Mouse (Mus musculus) CH12.LX (cell line): ENCODE measurements around the gene Rpn2. TPM values are rescaled to one million over a fixed set of nuclear protein-coding genes. Genes with fewer than 3 reads are reported as not detected.

Source experiments
- DNase-seq: peaks from one replicate; pipeline ENCODE4 v3.0.0-alpha.2; 2013; ENCODE audit errors: extremely low read depth
- H3K27ac ChIP-seq: 2 replicates; pipeline ENCODE4 v1.5.1; 2012; ENCODE audit warnings: low read depth, mild to moderate bottlenecking, control low read depth, moderate library complexity; ENCODE audit not compliant: insufficient read depth
- H3K27me3 ChIP-seq: replicated peaks from 2 replicates; pipeline ENCODE3; 2012; ENCODE audit warnings: inconsistent platforms
- H3K36me3 ChIP-seq, 2 experiments: replicated peaks in 1 of 2; 2 replicates each; pipeline versions ENCODE3 to v1.6.1; 2012; ENCODE audit warnings: inconsistent platforms in 1 of 2, low read length in 1 of 2, mild to moderate bottlenecking in 1 of 2, mixed read lengths in 1 of 2, moderate library complexity in 1 of 2; ENCODE audit not compliant: control insufficient read depth in 1 of 2, insufficient read depth in 1 of 2
- H3K4me1 ChIP-seq, 2 experiments: 2 replicates each; pipeline ENCODE4 v1.6.1; 2012; ENCODE audit warnings: inconsistent platforms in 1 of 2, moderate library complexity in 1 of 2; ENCODE audit not compliant: insufficient read depth in 2 of 2, control insufficient read depth in 1 of 2
- H3K4me2 ChIP-seq: 2 replicates; pipeline ENCODE4 v1.6.1; 2012; ENCODE audit warnings: low read depth, mild to moderate bottlenecking, control low read depth; ENCODE audit not compliant: poor library complexity, insufficient read depth, severe bottlenecking
- H3K4me3 ChIP-seq, 3 experiments: fragments of 150-350 bp in 1 of 3; sonication (generic) in 1 of 3; replicated peaks in 1 of 3; 2 replicates each; pipeline versions ENCODE3 to v1.5.1; 2011 to 2012; ENCODE audit warnings: low read depth in 2 of 3, low read length in 2 of 3, mild to moderate bottlenecking in 2 of 3, moderate library complexity in 2 of 3, control low read depth in 1 of 3, improper control_type of control experiment in 1 of 3, inconsistent platforms in 1 of 3, mixed read lengths in 1 of 3; ENCODE audit not compliant: poor library complexity in 1 of 3
- H3K79me2 ChIP-seq: replicated peaks from 2 replicates; pipeline ENCODE4 v1.6.1; 2012; ENCODE audit warnings: mild to moderate bottlenecking, moderate library complexity; ENCODE audit not compliant: control insufficient read depth, poor library complexity, insufficient read depth, severe bottlenecking; ENCODE audit errors: extremely low read depth
- H3K9ac ChIP-seq: 2 replicates; pipeline ENCODE4 v1.6.1; 2012; ENCODE audit warnings: low read depth, mild to moderate bottlenecking, control low read depth, moderate library complexity; ENCODE audit not compliant: insufficient read depth
- H3K9me3 ChIP-seq: replicated peaks from 2 replicates; pipeline ENCODE3; 2012; ENCODE audit warnings: low read length, inconsistent platforms, mixed read lengths
- BHLHE40 ChIP-seq: IDR thresholded peaks from 2 replicates; pipeline ENCODE4 v1.6.1; 2011; ENCODE audit warnings: mild to moderate bottlenecking, low read depth, low read length, improper control_type of control experiment
- CHD2 ChIP-seq: IDR thresholded peaks from 2 replicates; pipeline ENCODE4 v1.6.1; 2011; ENCODE audit warnings: low read length, improper control_type of control experiment
- CTCF ChIP-seq, 2 experiments: IDR thresholded peaks in 1 of 2; conservative IDR thresholded peaks in 1 of 2; 2 replicates each; pipeline ENCODE4 v1.5.1; 2011 to 2012; ENCODE audit warnings: low read depth in 2 of 2, low read length in 2 of 2, improper control_type of control experiment in 1 of 2, inconsistent platforms in 1 of 2, mild to moderate bottlenecking in 1 of 2, moderate library complexity in 1 of 2
- E2F4 ChIP-seq: IDR thresholded peaks from 2 replicates; pipeline ENCODE4 v1.6.1; 2011; ENCODE audit warnings: low read depth, low read length, improper control_type of control experiment; ENCODE audit not compliant: insufficient replicate concordance
- IRF4 ChIP-seq: IDR thresholded peaks from 2 replicates; pipeline ENCODE4 v1.6.1; 2014; ENCODE audit warnings: low read depth, mild to moderate bottlenecking, inconsistent platforms, low read length, improper control_type of control experiment
- JUN ChIP-seq: IDR thresholded peaks from 2 replicates; pipeline ENCODE4 v1.6.1; 2011; ENCODE audit warnings: low read depth, mild to moderate bottlenecking, low read length, improper control_type of control experiment, moderate library complexity; ENCODE audit not compliant: insufficient read depth
- KAT2A ChIP-seq: IDR thresholded peaks from 2 replicates; pipeline ENCODE4 v1.6.1; 2012; ENCODE audit warnings: low read length, improper control_type of control experiment, inconsistent platforms; ENCODE audit not compliant: insufficient replicate concordance
- MEF2A ChIP-seq: IDR thresholded peaks from 2 replicates; pipeline ENCODE4 v1.6.1; 2014; ENCODE audit warnings: low read depth, mild to moderate bottlenecking, inconsistent platforms, low read length, improper control_type of control experiment, borderline replicate concordance
- MXI1 ChIP-seq: IDR thresholded peaks from 2 replicates; pipeline ENCODE4 v1.6.1; 2011; ENCODE audit warnings: mild to moderate bottlenecking, low read depth, low read length, improper control_type of control experiment
- MYC ChIP-seq: IDR thresholded peaks from 2 replicates; pipeline ENCODE4 v1.6.1; 2011; ENCODE audit warnings: low read depth, mild to moderate bottlenecking, improper control_type of control experiment, low read length
- NELFE ChIP-seq: IDR thresholded peaks from 2 replicates; pipeline ENCODE4 v1.6.1; 2011; ENCODE audit warnings: low read depth, low read length, improper control_type of control experiment
- POLR2A ChIP-seq: IDR thresholded peaks from 2 replicates; pipeline ENCODE4 v1.6.1; 2011; ENCODE audit warnings: low read depth, mild to moderate bottlenecking, improper control_type of control experiment, low read length
- POLR2AphosphoS2 ChIP-seq: IDR thresholded peaks from 2 replicates; pipeline ENCODE4 v1.6.1; 2011; ENCODE audit warnings: low read depth, low read length, improper control_type of control experiment
- RAD21 ChIP-seq: IDR thresholded peaks from 2 replicates; pipeline ENCODE4 v1.6.1; 2011; ENCODE audit warnings: low read depth, mild to moderate bottlenecking, low read length, improper control_type of control experiment, moderate library complexity
- SMC3 ChIP-seq: IDR thresholded peaks from 2 replicates; pipeline ENCODE4 v1.6.1; 2011; ENCODE audit warnings: low read depth, low read length, improper control_type of control experiment
- ZC3H11A ChIP-seq: IDR thresholded peaks from 2 replicates; pipeline ENCODE4 v1.6.1; 2012; ENCODE audit warnings: low read depth, mild to moderate bottlenecking, inconsistent platforms, low read length, improper control_type of control experiment
- ZNF384 ChIP-seq: IDR thresholded peaks from 2 replicates; pipeline ENCODE4 v1.6.1; 2012; ENCODE audit warnings: low read depth, low read length, improper control_type of control experiment, inconsistent platforms
- dilution Hi-C: fragments of 300-500 bp; cut with MboI; formaldehyde crosslinking; loops from 2 replicates; pipeline ENCODE4 v1.14.3; 2020; ENCODE audit warnings: low sequenced_read_pairs; ENCODE audit not compliant: extremely low pct_unique_long_range_greater_than_20kb, extremely low pct_ligation_motif_present
- in situ Hi-C: fragments of 300-500 bp; cut with MboI; formaldehyde crosslinking; loops from 3 replicates; pipeline ENCODE4 v1.14.3; 2019; ENCODE audit warnings: low sequenced_read_pairs, low pct_ligation_motif_present, low pct_unique_long_range_greater_than_20kb, mixed read lengths
- polyA plus RNA-seq: library from polyadenylated mRNA; unstranded; fragments of >175 nt; gene quantifications from 2 replicates; pipeline ENCODE4 v1.2.1, GENCODE M21; 2012; ENCODE audit warnings: low read depth; ENCODE audit not compliant: insufficient read length
- total RNA-seq, 2 experiments: library from RNA; depleted of rRNA; stranded (reverse); fragments of 300-350 nt in 1 of 2; fragments of >200 nt in 1 of 2; gene quantifications; 2 replicates each; pipeline ENCODE4 v1.2.3; 2012 to 2014

Gene Rpn2
- total and polyA plus RNA-seq, 3 experiments = 296 to 336 (median 301) TPM

DNA sequence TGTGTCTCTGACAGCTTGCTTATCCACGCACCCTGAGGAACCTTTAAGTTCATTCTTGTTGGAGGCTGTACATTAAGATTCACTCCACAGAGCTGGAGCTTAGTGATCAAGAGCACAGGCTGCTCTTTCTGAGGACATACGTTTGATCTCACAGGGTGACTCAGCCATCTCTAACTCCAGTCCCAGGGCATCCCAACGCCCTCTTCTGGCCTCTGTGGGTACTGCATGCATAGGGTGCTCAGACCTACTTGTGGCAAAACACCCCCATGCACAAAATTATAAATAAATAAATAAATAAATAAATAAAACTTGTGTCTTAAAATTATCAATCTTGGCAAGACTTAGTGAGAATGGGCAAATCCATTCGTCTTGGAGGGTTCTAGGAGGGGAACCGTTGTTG lies 59.8 kb downstream of the Rpn2 start:
- H3K9me3 ChIP-seq = no peaks in the 10 kb centered on the region
- H3K36me3 ChIP-seq = no peaks in the 10 kb centered on the region
- in situ Hi-C loops (loop anchor here (5.0 to 10.0 kb wide), 2 partner anchors 124 to 134 kb away; partner anchors contain the start of gene Rbl1), dilution Hi-C loops (no loop called here)
- H3K79me2 ChIP-seq = no peaks in the 10 kb centered on the region
- DNase-seq = peak; percentile 81
- peaks cover 25% of the 10 kb centered on the region for H3K27me3 ChIP-seq
- no peak overlapping the region for H3K9ac ChIP-seq
- no peak overlapping the region for H3K4me3 ChIP-seq
- no peak overlapping the region for H3K27ac ChIP-seq
- H3K4me1 ChIP-seq = peaks cover 0 to 3% of the 10 kb centered on the region in 2 experiments; a peak in 2 of 4 replicates
- TF ChIP-seq ZC3H11A (peak; percentile 1; the same call in 1 of the 2 replicates), SMC3 (peak; percentile 58), IRF4 (no peak), POLR2AphosphoS2 (no peak), RAD21 (peak; percentile 24), CTCF (conservative IDR thresholded peaks at IDR 0.05 in 1 of 2, IDR thresholded peaks at IDR 0.05 in 1 of 2; ENCODE audit: low read depth in 2 of 2, low read length in 2 of 2) (peak; percentile 69 to 81), E2F4 (no peak)
- TF ChIP-seq, all 38 proteins: peak for 4
- no peak overlapping the region for H3K4me2 ChIP-seq

DNA sequence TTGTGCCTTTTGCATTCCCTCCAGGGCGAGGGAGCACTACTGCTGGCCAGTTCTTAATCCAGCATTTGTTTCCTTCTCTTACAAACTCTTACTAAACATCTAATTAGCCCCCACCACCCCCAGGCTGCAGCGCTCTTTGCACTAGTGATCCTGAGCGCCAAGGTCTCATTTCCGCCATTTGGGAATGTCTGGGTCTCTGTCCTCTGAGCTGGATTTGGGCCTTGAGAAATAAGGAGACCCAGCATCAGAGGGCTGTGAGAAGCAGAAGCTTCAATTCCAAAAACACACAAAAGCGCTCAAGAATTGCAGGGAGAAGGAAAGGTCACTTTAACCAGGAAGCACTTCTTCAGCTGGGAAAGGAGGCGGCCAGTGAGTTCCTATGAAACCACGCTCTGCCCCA lies 60.7 kb downstream of the Rpn2 start:
- dilution Hi-C loops (no loop called here), in situ Hi-C loops (loop anchor here (5.0 to 10.0 kb wide), 2 partner anchors 123 to 135 kb away; partner anchors contain the start of gene Rbl1)
- Histone ChIP-seq H3K27ac (no peak overlapping the region), H3K27me3 (peaks cover 34% of the 10 kb centered on the region), H3K4me2 (no peak overlapping the region), H3K4me1 (peaks cover 0 to 3% of the 10 kb centered on the region in 2 experiments; a peak in 2 of 4 replicates), H3K4me3 (no peak overlapping the region), H3K9me3 (no peaks in the 10 kb centered on the region), H3K79me2 (no peaks in the 10 kb centered on the region), H3K36me3 (no peaks in the 10 kb centered on the region)
- no peak for DNase-seq
- TF ChIP-seq CHD2 (no peak), BHLHE40 (no peak), NELFE (no peak), JUN (no peak), CTCF (conservative IDR thresholded peaks at IDR 0.05 in 1 of 2, IDR thresholded peaks at IDR 0.05 in 1 of 2; ENCODE audit: low read depth in 2 of 2, low read length in 2 of 2) (no peak), ZNF384 (no peak), MEF2A (no peak), SMC3 (no peak), KAT2A (no peak), MXI1 (no peak), RAD21 (no peak), POLR2A (no peak), MYC (no peak)
- TF ChIP-seq, all 38 proteins: peak for 0
- no peak overlapping the region for H3K9ac ChIP-seq
